Mouse (Mus musculus) gastrocnemius, postnatal 36 days (tissue): ENCODE data around the gene 2700081O15Rik. TPM values are rescaled to one million over a fixed set of nuclear protein-coding genes. Genes with fewer than 3 reads are reported as not detected.

Experiments used
- DNase-seq, 2 experiments: peaks; one replicate each; pipeline ENCODE4 v3.0.0; 2022
- intact Hi-C: fragments of 180-260 bp; cut with DNase I; formaldehyde crosslinking; loops from one replicate; pipeline ENCODE4 v1.15.1; 2025
- microRNA-seq, 2 experiments: library from miRNA; unstranded; fragments of <30 nt; microRNA quantifications; one replicate each; pipeline ENCODE4 v1.2.0; 2021
- total RNA-seq, 2 experiments: library from RNA; stranded (reverse); gene quantifications; 2 replicates each; pipeline ENCODE4 v1.2.3; 2021

The 2700081O15Rik gene
- total RNA-seq, 2 experiments from 2014 or later: 5.7 to 6.2 TPM

DNA sequence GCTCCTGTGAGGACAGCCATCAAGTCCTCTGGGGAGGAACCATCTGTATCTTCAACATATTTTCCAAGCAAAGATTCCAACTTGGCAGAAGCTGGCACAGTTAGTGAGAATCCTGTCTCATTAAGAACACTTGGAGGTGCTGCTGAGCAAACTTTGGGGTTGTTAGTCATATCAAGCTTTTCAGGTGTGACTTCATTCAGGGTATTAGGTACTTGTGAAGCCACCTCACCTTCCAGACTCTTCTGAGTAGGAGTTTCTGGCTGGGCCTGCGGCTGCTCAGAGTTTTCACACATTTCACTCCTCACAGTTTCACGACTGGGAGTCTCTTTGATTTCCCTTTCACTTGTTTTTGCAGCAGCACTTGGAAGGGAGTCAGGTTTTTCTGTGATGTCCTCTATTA is 39.4 kb downstream of the 2700081O15Rik start:
- intact Hi-C loops: no loop called here

DNA sequence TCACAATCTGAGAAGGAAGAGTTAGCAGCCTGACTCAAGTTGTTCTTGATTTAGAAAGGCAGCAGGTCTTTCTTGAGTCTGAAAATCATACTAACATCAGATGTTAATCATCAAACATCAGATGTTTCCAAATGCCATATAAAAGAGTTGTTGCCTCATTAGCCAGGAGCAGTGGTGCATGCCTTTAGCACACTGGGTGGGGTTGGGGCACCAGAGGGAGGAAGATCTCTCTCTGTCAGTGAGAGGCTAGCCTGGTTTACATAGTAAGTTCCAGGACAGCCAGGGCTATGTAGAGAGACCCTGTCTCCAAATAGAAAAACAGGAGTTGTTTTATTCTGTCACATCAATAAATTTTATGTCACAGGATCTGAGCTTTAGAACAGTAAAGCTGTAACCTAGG is 41.5 kb downstream of the 2700081O15Rik start:
- DNase-seq: no peak

More for the DNA sequence above, 39.4 kb downstream of the 2700081O15Rik start:
- DNase-seq: no peak

DNA sequence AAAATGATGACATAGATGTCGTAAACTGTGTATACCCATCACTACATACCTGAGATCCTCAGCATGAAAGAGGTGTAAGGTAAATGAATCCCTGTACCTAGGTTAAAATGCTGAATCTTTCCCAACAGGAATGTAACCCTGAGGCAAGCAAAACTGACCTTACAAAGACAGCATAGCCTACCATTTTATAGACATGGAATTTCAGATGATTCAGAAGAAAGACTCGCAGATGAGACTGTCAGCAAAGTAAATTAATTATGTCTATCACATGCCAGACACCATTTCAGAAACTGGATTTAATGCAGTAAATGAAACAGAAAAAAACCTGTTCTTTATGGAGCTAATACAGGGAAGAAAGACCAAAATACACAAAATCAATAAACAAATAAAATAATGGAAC is 41.9 kb downstream of the 2700081O15Rik start:
- intact Hi-C loops: no loop called here
- DNase-seq: no peak

More for the DNA sequence above, 41.5 kb downstream of the 2700081O15Rik start:
- intact Hi-C loops: no loop called here

DNA sequence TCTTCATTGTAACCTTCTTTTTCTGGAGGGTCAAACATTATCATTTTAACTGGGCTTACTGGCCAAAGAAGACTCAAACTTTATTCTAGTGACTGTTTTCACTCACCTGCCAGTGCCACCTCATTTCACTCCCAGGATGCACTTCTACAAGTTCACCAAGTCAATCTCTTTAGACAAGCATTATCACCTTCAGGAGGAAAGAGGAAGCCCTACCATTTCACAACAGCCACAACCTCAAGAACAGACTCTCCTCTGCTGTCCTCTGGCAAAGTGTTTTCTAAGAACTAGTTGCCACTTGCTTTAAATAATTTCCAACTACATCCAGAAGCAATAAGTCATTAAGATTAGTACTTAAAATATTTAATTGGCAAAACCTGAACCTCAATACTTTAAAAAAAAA is 50.5 kb downstream of the 2700081O15Rik start:
- DNase-seq: no peak
- intact Hi-C loops: no loop called here

DNA sequence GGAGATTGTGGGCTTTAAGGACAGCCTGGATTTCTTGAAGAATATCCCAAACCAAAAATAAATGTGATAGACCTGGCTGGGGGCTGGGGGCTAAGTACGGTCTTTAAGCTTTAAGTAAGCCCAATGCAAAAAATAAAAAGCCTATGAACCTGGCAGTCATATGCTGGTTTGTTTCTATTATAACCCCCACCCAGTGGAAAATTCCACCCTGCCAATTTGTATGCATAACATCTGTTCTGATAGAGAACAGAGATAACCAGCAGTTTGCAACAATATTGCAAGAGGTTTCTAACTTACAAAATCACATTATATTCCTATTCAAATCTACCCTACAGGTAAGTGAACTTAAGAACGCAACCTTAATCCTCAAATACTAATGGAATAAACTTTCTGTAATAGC is 53.2 kb downstream of the 2700081O15Rik start:
- no peak for DNase-seq
- intact Hi-C loops: no loop called here

Small RNA genes lying within 50 kb of the gene (microRNA-seq; reads per million reads assigned to microRNA genes)
- gene Mir6991: 0 reads per million in 2 experiments

Other genes with a start within 250 kb of the 2700081O15Rik start
- gene Otub1, start 211.3 kb upstream of the 2700081O15Rik start, total RNA-seq: 10 to 100 TPM; 45.4 to 49.9 TPM
- 10 to 100 TPM; 80.2 to 87.0 TPM for gene Cox8a, start 200.0 kb upstream of the 2700081O15Rik start, total RNA-seq
- gene Naa40, start 176.4 kb upstream of the 2700081O15Rik start, total RNA-seq: 10 to 100 TPM in 1 of 2 experiments, 1 to 10 TPM in 1; 7.8 to 11.3 TPM
- gene Rcor2, start 150.3 kb upstream of the 2700081O15Rik start, total RNA-seq: 1 to 10 TPM; 1.8 to 2.1 TPM
- 10 to 100 TPM; 28.9 to 33.5 TPM for gene Mark2, start 75.8 kb upstream of the 2700081O15Rik start, total RNA-seq
- 1 to 10 TPM; 7.0 to 7.1 TPM for gene Spindoc, start 34.6 kb upstream of the 2700081O15Rik start, total RNA-seq
- gene Rtn3, start 65.7 kb downstream of the 2700081O15Rik start, total RNA-seq: 10 to 100 TPM; 26.5 to 27.6 TPM
- gene Atl3, start 76.4 kb downstream of the 2700081O15Rik start, total RNA-seq: 1 to 10 TPM; 7.3 to 8.7 TPM
- 100 to 1,000 TPM in 1 of 2 experiments, 10 to 100 TPM in 1; 99.9 to 107 TPM for gene Pla2g16, start 139.8 kb downstream of the 2700081O15Rik start, total RNA-seq
- under 1 TPM; 0.48 to 0.79 TPM for gene Lgals12, start 189.6 kb downstream of the 2700081O15Rik start, total RNA-seq
- not detected for gene Hrasls5, start 194.9 kb downstream of the 2700081O15Rik start, total RNA-seq